Mouse (Mus musculus) ES-E14 (cell line): ENCODE data around the gene Foxn3.

Source experiments
- CHD2 ChIP-seq: IDR thresholded peaks from 2 replicates; pipeline ENCODE4 v1.6.1; 2014; ENCODE audit warnings: mild to moderate bottlenecking, low read depth, low read length, inconsistent platforms
- HCFC1 ChIP-seq: IDR thresholded peaks from 2 replicates; pipeline ENCODE4 v1.6.1; 2012; ENCODE audit warnings: low read length, inconsistent platforms, borderline replicate concordance; ENCODE audit not compliant: insufficient read depth
- MAFK ChIP-seq: IDR thresholded peaks from 2 replicates; pipeline ENCODE4 v1.6.1; 2014; ENCODE audit warnings: mild to moderate bottlenecking, low read depth, low read length, inconsistent platforms; ENCODE audit not compliant: insufficient read depth
- ZC3H11A ChIP-seq: IDR thresholded peaks from 2 replicates; pipeline ENCODE4 v1.6.1; 2012; ENCODE audit warnings: low read depth, mild to moderate bottlenecking, inconsistent platforms, low read length, borderline replicate concordance
- ZNF384 ChIP-seq: IDR thresholded peaks from 2 replicates; pipeline ENCODE4 v1.6.1; 2012; ENCODE audit warnings: low read depth, low read length, inconsistent platforms

DNA sequence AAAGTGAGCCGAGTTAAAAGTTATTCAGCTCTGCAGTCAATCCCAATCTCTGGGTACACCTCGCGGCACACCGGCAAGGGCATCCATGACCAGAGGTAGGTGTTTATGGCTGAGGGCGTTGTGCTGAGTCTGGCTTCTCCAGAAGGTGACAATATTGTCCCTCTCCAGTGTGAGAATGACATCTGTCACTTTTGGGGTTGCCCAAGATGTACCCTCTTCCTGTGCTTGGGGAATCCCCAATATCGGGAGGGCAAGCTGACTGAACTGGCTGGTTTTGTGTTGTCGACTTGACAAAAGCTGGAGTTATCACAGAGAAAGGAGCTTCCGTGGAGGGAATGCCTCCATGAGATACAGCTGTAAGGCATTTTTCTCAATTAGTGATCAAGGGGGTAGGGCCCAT is 8.6 kb upstream of the Foxn3 start:
- no peak for TF ChIP-seq ZNF384
- TF ChIP-seq ZC3H11A, result no peak
- no peak for TF ChIP-seq CHD2
- no peak for TF ChIP-seq MAFK
- TF ChIP-seq HCFC1, result no peak
